Mouse (Mus musculus) MEL (cell line): ENCODE data around the gene Rab8b. TPM values are rescaled to one million over a fixed set of nuclear protein-coding genes. Genes with fewer than 3 reads are reported as not detected.

Experiments used
- DNase-seq: peaks from one replicate; pipeline ENCODE4 v3.0.0; 2011; ENCODE audit warnings: low read depth, low spot score
- H3K27ac ChIP-seq: 2 replicates; pipeline ENCODE4 v1.5.1; 2012; ENCODE audit warnings: low read depth, mild to moderate bottlenecking, control low read depth, low read length, moderate library complexity; ENCODE audit not compliant: control insufficient read depth
- H3K27me3 ChIP-seq, 2 experiments: fragments of 150-350 bp in 1 of 2; sonication (generic) in 1 of 2; 2 replicates each; pipeline ENCODE4 v1.6.1; 2012; ENCODE audit warnings: low read length in 2 of 2, mild to moderate bottlenecking in 2 of 2, improper control_type of control experiment in 1 of 2, moderate library complexity in 1 of 2; ENCODE audit not compliant: insufficient read depth in 2 of 2, control insufficient read depth in 1 of 2
- H3K36me3 ChIP-seq, 2 experiments: 2 replicates each; pipeline ENCODE4 v1.6.1; 2012 to 2014; ENCODE audit warnings: low read length in 2 of 2, improper control_type of control experiment in 1 of 2, inconsistent platforms in 1 of 2, mild to moderate bottlenecking in 1 of 2; ENCODE audit not compliant: insufficient read depth in 2 of 2, control insufficient read depth in 1 of 2
- H3K4me1 ChIP-seq, 2 experiments: fragments of 150-350 bp in 1 of 2; sonication (generic) in 1 of 2; 2 replicates each; pipeline ENCODE4 v1.6.1; 2012; ENCODE audit warnings: low read length in 2 of 2, improper control_type of control experiment in 1 of 2, mild to moderate bottlenecking in 1 of 2; ENCODE audit not compliant: insufficient read depth in 2 of 2, control insufficient read depth in 1 of 2
- H3K4me3 ChIP-seq, 2 experiments: fragments of 150-350 bp in 1 of 2; sonication (generic) in 1 of 2; 2 replicates each; pipeline ENCODE4 v1.5.1; 2012; ENCODE audit warnings: low read depth in 2 of 2, low read length in 2 of 2, mild to moderate bottlenecking in 2 of 2, moderate library complexity in 2 of 2, control low read depth in 1 of 2, improper control_type of control experiment in 1 of 2; ENCODE audit not compliant: control insufficient read depth in 1 of 2, insufficient read depth in 1 of 2
- H3K79me2 ChIP-seq: 2 replicates; pipeline ENCODE4 v1.6.1; 2012; ENCODE audit warnings: mild to moderate bottlenecking, low read length, moderate library complexity; ENCODE audit not compliant: control insufficient read depth, poor library complexity, insufficient read depth
- H3K9ac ChIP-seq: 2 replicates; pipeline ENCODE4 v1.6.1; 2012; ENCODE audit warnings: low read depth, mild to moderate bottlenecking, control low read depth, low read length, moderate library complexity; ENCODE audit not compliant: control insufficient read depth, poor library complexity, severe bottlenecking
- H3K9me3 ChIP-seq: fragments of 150-350 bp; sonication (generic); replicated peaks from 2 replicates; pipeline ENCODE4 v1.6.1; 2012; ENCODE audit warnings: mild to moderate bottlenecking, low read length, improper control_type of control experiment, moderate library complexity; ENCODE audit not compliant: insufficient read depth
- CTCF ChIP-seq, 3 experiments: IDR thresholded peaks in 2 of 3; conservative IDR thresholded peaks in 1 of 3; 2 replicates each; pipeline ENCODE4 v1.5.1; 2011 to 2012; ENCODE audit warnings: low read length in 3 of 3, low read depth in 2 of 3, mild to moderate bottlenecking in 2 of 3, improper control_type of control experiment in 1 of 3, inconsistent platforms in 1 of 3, mixed read lengths in 1 of 3, moderate library complexity in 1 of 3; ENCODE audit not compliant: control insufficient read depth in 1 of 3, insufficient read depth in 1 of 3, poor library complexity in 1 of 3, severe bottlenecking in 1 of 3
- ELF1 ChIP-seq: IDR thresholded peaks from 2 replicates; pipeline ENCODE4 v1.6.1; 2014; ENCODE audit warnings: low read depth, mild to moderate bottlenecking, inconsistent platforms, low read length, improper control_type of control experiment, moderate library complexity
- EP300 ChIP-seq, 2 experiments: IDR thresholded peaks; 2 replicates each; pipeline ENCODE4 v1.6.1; 2011; ENCODE audit warnings: improper control_type of control experiment in 2 of 2, low read length in 2 of 2, low read depth in 1 of 2, mild to moderate bottlenecking in 1 of 2
- ETS1 ChIP-seq: IDR thresholded peaks from 2 replicates; pipeline ENCODE4 v1.6.1; 2012; ENCODE audit warnings: low read depth, mild to moderate bottlenecking, inconsistent platforms, low read length, improper control_type of control experiment, moderate library complexity
- GATA1 ChIP-seq: IDR thresholded peaks from 2 replicates; pipeline ENCODE4 v1.6.1; 2011; ENCODE audit warnings: low read depth, low read length, improper control_type of control experiment
- HCFC1 ChIP-seq: IDR thresholded peaks from 2 replicates; pipeline ENCODE4 v1.6.1; 2012; ENCODE audit warnings: low read depth, mild to moderate bottlenecking, inconsistent platforms, low read length, improper control_type of control experiment, moderate library complexity
- MAFK ChIP-seq: IDR thresholded peaks from 2 replicates; pipeline ENCODE4 v1.6.1; 2011; ENCODE audit warnings: low read depth, mild to moderate bottlenecking, low read length, improper control_type of control experiment, borderline replicate concordance
- MAX ChIP-seq: IDR thresholded peaks from 2 replicates; pipeline ENCODE4 v1.6.1; 2011; ENCODE audit warnings: low read length, improper control_type of control experiment
- MXI1 ChIP-seq: IDR thresholded peaks from 2 replicates; pipeline ENCODE4 v1.6.1; 2011; ENCODE audit warnings: mild to moderate bottlenecking, low read depth, low read length, improper control_type of control experiment
- MYB ChIP-seq: IDR thresholded peaks from 2 replicates; pipeline ENCODE4 v1.6.1; 2011; ENCODE audit warnings: mild to moderate bottlenecking, low read depth, low read length, improper control_type of control experiment
- NELFE ChIP-seq: IDR thresholded peaks from 2 replicates; pipeline ENCODE4 v1.6.1; 2011; ENCODE audit warnings: low read depth, low read length, improper control_type of control experiment
- NRF1 ChIP-seq: IDR thresholded peaks from 2 replicates; pipeline ENCODE4 v1.6.1; 2014; ENCODE audit warnings: low read depth, mild to moderate bottlenecking, inconsistent platforms, low read length, improper control_type of control experiment, moderate library complexity; ENCODE audit not compliant: poor library complexity, insufficient read depth, severe bottlenecking
- POLR2A ChIP-seq, 2 experiments: IDR thresholded peaks; 2 replicates each; pipeline ENCODE4 v1.6.1; 2011 to 2012; ENCODE audit warnings: low read length in 2 of 2, mild to moderate bottlenecking in 2 of 2, control low read depth in 1 of 2, improper control_type of control experiment in 1 of 2, low read depth in 1 of 2, moderate library complexity in 1 of 2; ENCODE audit not compliant: control insufficient read depth in 1 of 2, insufficient read depth in 1 of 2, poor library complexity in 1 of 2
- POLR2AphosphoS5 ChIP-seq: IDR thresholded peaks from 2 replicates; pipeline ENCODE4 v1.6.1; 2012; ENCODE audit warnings: low read depth, borderline replicate concordance, mild to moderate bottlenecking, inconsistent platforms, low read length, moderate library complexity, mixed read lengths
- RCOR1 ChIP-seq: IDR thresholded peaks from 2 replicates; pipeline ENCODE4 v1.6.1; 2012; ENCODE audit warnings: low read depth, mild to moderate bottlenecking, inconsistent platforms, low read length, improper control_type of control experiment
- SIN3A ChIP-seq: IDR thresholded peaks from 2 replicates; pipeline ENCODE4 v1.6.1; 2012; ENCODE audit warnings: low read length, improper control_type of control experiment, inconsistent platforms
- SMC3 ChIP-seq: IDR thresholded peaks from 2 replicates; pipeline ENCODE4 v1.6.1; 2011; ENCODE audit warnings: low read depth, low read length, improper control_type of control experiment
- TAL1 ChIP-seq: IDR thresholded peaks from 2 replicates; pipeline ENCODE4 v1.6.1; 2012; ENCODE audit warnings: mild to moderate bottlenecking, inconsistent platforms, low read length, moderate library complexity, mixed read lengths
- UBTF ChIP-seq: IDR thresholded peaks from 2 replicates; pipeline ENCODE4 v1.6.1; 2012; ENCODE audit warnings: low read depth, mild to moderate bottlenecking, inconsistent platforms, low read length, improper control_type of control experiment, moderate library complexity, borderline replicate concordance; ENCODE audit not compliant: insufficient read depth
- ZNF384 ChIP-seq: IDR thresholded peaks from 2 replicates; pipeline ENCODE4 v1.6.1; 2012; ENCODE audit warnings: low read depth, mild to moderate bottlenecking, inconsistent platforms, low read length, improper control_type of control experiment
- polyA plus RNA-seq, 2 experiments: library from polyadenylated mRNA; stranded (reverse) in 1 of 2; unstranded in 1 of 2; fragments of >175 nt in 1 of 2; fragments of >200 nt in 1 of 2; gene quantifications; 2 replicates each; pipeline versions ENCODE4 v1.2.1 to v1.2.4; 2012; ENCODE audit warnings: low replicate concordance in 2 of 2, low read depth in 1 of 2; ENCODE audit not compliant: insufficient read length in 2 of 2, insufficient read depth in 1 of 2, missing spikeins in 1 of 2
- total RNA-seq: library from RNA; depleted of rRNA; stranded (reverse); fragments of 300-350 nt; gene quantifications from 2 replicates; pipeline ENCODE4 v1.2.3, GENCODE M21; 2012

The Rab8b gene
- total and polyA plus RNA-seq, 3 experiments: 16.1 to 16.4 TPM; not detected in 1

GRCm38 (mm10) chr9:66882406-66882821 lies 37.1 kb downstream of the Rab8b start:
- no peak overlapping the region for H3K4me3 ChIP-seq
- H3K27me3 ChIP-seq: no peaks in the 10 kb centered on the region
- H3K27ac ChIP-seq: no peak overlapping the region
- H3K36me3 ChIP-seq: no peaks in the 10 kb centered on the region; a peak in 1 of 4 replicates
- no peaks in the 10 kb centered on the region for H3K4me1 ChIP-seq
- no peaks in the 10 kb centered on the region for H3K79me2 ChIP-seq
- no peaks in the 10 kb centered on the region for H3K9me3 ChIP-seq
- H3K9ac ChIP-seq: no peak overlapping the region
- TF ChIP-seq GATA1 (no peak), NELFE (no peak), POLR2A (IDR thresholded peaks at IDR 0.05; ENCODE audit: control insufficient read depth in 1 of 2, insufficient read depth in 1 of 2, low read depth in 1 of 2, low read length in 2 of 2, poor library complexity in 1 of 2) (no peak), ZNF384 (no peak), SIN3A (no peak)
- DNase-seq: peak; percentile 30

GRCm38 (mm10) chr9:66881858-66882257 lies 37.6 kb downstream of the Rab8b start:
- TF ChIP-seq RCOR1: no peak
- no peak for TF ChIP-seq TAL1
- no peak for TF ChIP-seq MAFK
- no peak for TF ChIP-seq NRF1
- no peak for TF ChIP-seq MXI1
- TF ChIP-seq SMC3: no peak
- TF ChIP-seq MAX: no peak
- TF ChIP-seq EP300 (IDR thresholded peaks at IDR 0.05; ENCODE audit: low read depth in 1 of 2, low read length in 2 of 2): no peak
- TF ChIP-seq ETS1: no peak
- TF ChIP-seq UBTF: no peak
- no peak for TF ChIP-seq MYB
- TF ChIP-seq POLR2AphosphoS5: no peak
- no peak for TF ChIP-seq HCFC1
- no peak for TF ChIP-seq NELFE
- TF ChIP-seq CTCF (IDR thresholded peaks at IDR 0.05 in 2 of 3, conservative IDR thresholded peaks at IDR 0.05 in 1 of 3; ENCODE audit: control insufficient read depth in 1 of 3, insufficient read depth in 1 of 3, low read depth in 2 of 3, low read length in 3 of 3, poor library complexity in 1 of 3, severe bottlenecking in 1 of 3): no peak
- no peak for TF ChIP-seq ELF1
- H3K79me2 ChIP-seq: no peaks in the 10 kb centered on the region
- H3K36me3 ChIP-seq: no peaks in the 10 kb centered on the region; a peak in 1 of 4 replicates
- H3K27ac ChIP-seq: no peak overlapping the region
- no peak overlapping the region for H3K9ac ChIP-seq
- H3K4me3 ChIP-seq: no peak overlapping the region
- no peaks in the 10 kb centered on the region for H3K27me3 ChIP-seq
- no peak for DNase-seq
- H3K9me3 ChIP-seq: no peaks in the 10 kb centered on the region
- no peaks in the 10 kb centered on the region for H3K4me1 ChIP-seq
